Mouse (Mus musculus) myocyte (in vitro differentiated cells): ENCODE measurements at regions not wholly inside any gene's neighbourhood (a gene's known extent, or its start where the extent isn't known, plus 50 kb on each side); places are given as distances from the start of the nearest gene placed in this dataset.

Experiments
- CEBPB ChIP-seq: IDR thresholded peaks from 2 replicates; pipeline ENCODE4 v1.6.1; 2011; ENCODE audit warnings: mild to moderate bottlenecking, moderate library complexity; ENCODE audit not compliant: poor library complexity, insufficient read depth, severe bottlenecking
- MAX ChIP-seq: IDR thresholded peaks from one replicate; pipeline ENCODE4 v1.6.1; 2011; ENCODE audit warnings: low read depth, mild to moderate bottlenecking, control low read depth
- MYOD1 ChIP-seq, 3 experiments: IDR thresholded peaks; one replicate each; pipeline ENCODE4 v1.6.1; 2011; ENCODE audit warnings: control low read depth in 2 of 3, low read depth in 2 of 3, mild to moderate bottlenecking in 2 of 3, moderate library complexity in 1 of 3; ENCODE audit not compliant: insufficient read length in 2 of 3, control insufficient read depth in 1 of 3
- MYOG ChIP-seq, 3 experiments: IDR thresholded peaks; one replicate each; pipeline ENCODE4 v1.6.1; 2011; ENCODE audit warnings: control low read depth in 2 of 3, low read depth in 2 of 3, mild to moderate bottlenecking in 2 of 3; ENCODE audit not compliant: insufficient read length in 2 of 3, control insufficient read depth in 1 of 3, insufficient read depth in 1 of 3
- POLR2A ChIP-seq: IDR thresholded peaks from one replicate; pipeline ENCODE4 v1.6.1; 2011; ENCODE audit warnings: low read depth, mild to moderate bottlenecking, control low read depth, moderate library complexity; ENCODE audit not compliant: insufficient read length
- POLR2AphosphoS2 ChIP-seq: IDR thresholded peaks from one replicate; pipeline ENCODE4 v1.6.1; 2011; ENCODE audit warnings: low read depth, control low read depth; ENCODE audit not compliant: insufficient read length
- TCF12 ChIP-seq: IDR thresholded peaks from one replicate; pipeline ENCODE4 v1.6.1; 2011; ENCODE audit warnings: mild to moderate bottlenecking, control low read depth; ENCODE audit not compliant: poor library complexity, insufficient read depth, severe bottlenecking
- USF1 ChIP-seq: IDR thresholded peaks from one replicate; pipeline ENCODE4 v1.6.1; 2011; ENCODE audit warnings: low read depth, mild to moderate bottlenecking, control low read depth, moderate library complexity

- TF ChIP-seq MAX (no peak), TCF12 (no peak), USF1 (no peak), POLR2A (no peak), MYOG (IDR thresholded peaks at IDR 0.05; ENCODE audit: control insufficient read depth in 1 of 3, insufficient read depth in 1 of 3, insufficient read length in 2 of 3, low read depth in 2 of 3) (no peak), POLR2AphosphoS2 (no peak), MYOD1 (IDR thresholded peaks at IDR 0.05; ENCODE audit: control insufficient read depth in 1 of 3, insufficient read length in 2 of 3, low read depth in 2 of 3) (no peak), CEBPB (no peak)
Observed at GRCm38 (mm10) chr9:61700576-61700975, 213.8 kb downstream of the Rplp1 start.
